Mouse (Mus musculus): Measurements from ENCODE around the gene Clec16a.

The Clec16a gene

GRCm38 (mm10) chr16:10544995-10545622 lies at the start of gene Clec16a:
Gene Clec16a (plus strand): TSS chr16:10545339.
- CTCF ChIA-PET, result interaction anchor here in 2 of 4 experiments (0.5 to 1.4 kb wide), 2 partner anchors 24 to 297 kb away, joined by 3 read pairs; no protein-coding TSS in a partner anchor

GRCm38 (mm10) chr16:10495824-10496298 lies 49.3 kb upstream of the Clec16a start:
- ChIA-PET POLR2A (interaction anchor here in 3 of 4 experiments (0.6 to 1.3 kb wide), 4 partner anchors 8 to 83 kb away, joined by 3 to 5 read pairs (median 4); partner anchors contain the start of gene Nubp1 (in 1 of the 3)), CTCF (interaction anchor here in 2 of 4 experiments (0.6 to 2.1 kb wide), 3 partner anchors 22 to 407 kb away, joined by 3 to 4 read pairs (median 3); no protein-coding TSS in a partner anchor)

More at GRCm38 (mm10) chr16:10544995-10545622, at the start of gene Clec16a:
- POLR2A ChIA-PET, result interaction anchor here (0.6 to 5.3 kb wide), 11 partner anchors 12 to 237 kb away, joined by 3 to 46 read pairs (median 3); partner anchors contain the start of gene Nubp1 (in 1 of the 4)

- POLR2A ChIA-PET, result interaction anchor here in 2 of 4 experiments (0.6 to 2.3 kb wide), 5 partner anchors 9 to 107 kb away, joined by 3 to 10 read pairs (median 3); no protein-coding TSS in a partner anchor
- CTCF ChIA-PET, result interaction anchor here in 3 of 4 experiments (0.6 to 1.3 kb wide), 3 partner anchors 25 to 218 kb away, joined by 3 to 6 read pairs (median 3); no protein-coding TSS in a partner anchor
Observed at GRCm38 (mm10) chr16:10498096-10498602, 47.0 kb upstream of the Clec16a start.

GRCm38 (mm10) chr16:10499122-10499521 lies 46.0 kb upstream of the Clec16a start:
- CTCF ChIA-PET, result interaction anchor here in 1 of 4 experiments (0.6 to 0.7 kb wide), 2 partner anchors 26 to 453 kb away, joined by 4 read pairs; no protein-coding TSS in a partner anchor
- POLR2A ChIA-PET, result interaction anchor here in 2 of 4 experiments (0.7 to 2.3 kb wide), 4 partner anchors 9 to 85 kb away, joined by 3 to 10 read pairs (median 4); no protein-coding TSS in a partner anchor

- CTCF ChIA-PET, result interaction anchor here (0.6 to 1.3 kb wide), 11 partner anchors 9 to 284 kb away, joined by 3 to 6 read pairs (median 4); no protein-coding TSS in a partner anchor
- POLR2A ChIA-PET, result interaction anchor here in 3 of 4 experiments (0.7 to 2.6 kb wide), 11 partner anchors 10 to 90 kb away, joined by 3 to 12 read pairs (median 5); partner anchors contain the start of gene Nubp1 (in 1 of the 3)
Observed at GRCm38 (mm10) chr16:10501865-10502264, 43.3 kb upstream of the Clec16a start.

- POLR2A ChIA-PET, result interaction anchor here in 2 of 4 experiments (0.5 to 2.6 kb wide), 5 partner anchors 9 to 89 kb away, joined by 3 to 12 read pairs (median 5); no protein-coding TSS in a partner anchor
- CTCF ChIA-PET, result interaction anchor here in 1 of 4 experiments (0.7 kb wide), 1 partner anchor 104 kb away, joined by 3 read pairs; no protein-coding TSS in a partner anchor
Observed at GRCm38 (mm10) chr16:10503058-10503457, 42.1 kb upstream of the Clec16a start.

- POLR2A ChIA-PET, result interaction anchor here in 1 of 4 experiments (0.6 kb wide), 1 partner anchor 39 kb away, joined by 3 read pairs; no protein-coding TSS in a partner anchor
- CTCF ChIA-PET, result no interaction called here
Observed at GRCm38 (mm10) chr16:10507445-10507844, 37.7 kb upstream of the Clec16a start.

- POLR2A ChIA-PET, result interaction anchor here in 2 of 4 experiments (1.0 to 1.1 kb wide), 2 partner anchors 19 to 34 kb away, joined by 3 read pairs; no protein-coding TSS in a partner anchor
Observed at GRCm38 (mm10) chr16:10508691-10509090, 36.4 kb upstream of the Clec16a start.

GRCm38 (mm10) chr16:10510477-10511133 lies 34.5 kb upstream of the Clec16a start:
- CTCF ChIA-PET, result interaction anchor here (0.6 to 2.8 kb wide), 4 partner anchors 9 to 94 kb away, joined by 3 to 14 read pairs (median 3); no protein-coding TSS in a partner anchor

More at GRCm38 (mm10) chr16:10508691-10509090, 36.4 kb upstream of the Clec16a start:
- CTCF ChIA-PET, result no interaction called here

GRCm38 (mm10) chr16:10511134-10511520 lies 34.0 kb upstream of the Clec16a start:
- CTCF ChIA-PET, result interaction anchor here (0.5 to 2.8 kb wide), 7 partner anchors 9 to 232 kb away, joined by 3 to 14 read pairs (median 3); no protein-coding TSS in a partner anchor
- POLR2A ChIA-PET, result interaction anchor here in 2 of 4 experiments (1.1 to 3.6 kb wide), 9 partner anchors 9 to 99 kb away, joined by 3 to 14 read pairs (median 4); partner anchors contain the start of genes Ciita (in 1 of the 2) and Dexi (in 1 of the 2)

More at GRCm38 (mm10) chr16:10510477-10511133, 34.5 kb upstream of the Clec16a start:
- POLR2A ChIA-PET, result interaction anchor here in 3 of 4 experiments (0.6 to 3.6 kb wide), 9 partner anchors 9 to 194 kb away, joined by 3 to 14 read pairs (median 4); partner anchors contain the start of genes Ciita (in 1 of the 3) and Dexi (in 1 of the 3)

GRCm38 (mm10) chr16:10515953-10516572 lies 29.1 kb upstream of the Clec16a start:
- CTCF ChIA-PET, result interaction anchor here in 1 of 4 experiments (1.2 to 2.3 kb wide), 3 partner anchors 99 to 236 kb away, joined by 3 to 10 read pairs (median 3); no protein-coding TSS in a partner anchor
- POLR2A ChIA-PET, result interaction anchor here in 3 of 4 experiments (0.7 to 8.1 kb wide), 5 partner anchors 52 to 882 kb away, joined by 3 to 45 read pairs (median 5); partner anchors contain the start of gene Nubp1 (in 2 of the 3)

GRCm38 (mm10) chr16:10518030-10518429 lies 27.1 kb upstream of the Clec16a start:
- CTCF ChIA-PET, result interaction anchor here (0.5 to 2.3 kb wide), 35 partner anchors 9 to 779 kb away, joined by 3 to 36 read pairs (median 4); partner anchors contain the start of genes Ciita (in 1 of the 4), Nubp1 (in 1 of the 4) and Tvp23a (in 1 of the 4)
- POLR2A ChIA-PET, result interaction anchor here in 3 of 4 experiments (0.6 to 8.1 kb wide), 24 partner anchors 10 to 284 kb away, joined by 3 to 45 read pairs (median 4); partner anchors contain the start of genes Nubp1 (in 2 of the 3) and Tvp23a (in 1 of the 3)

GRCm38 (mm10) chr16:10520908-10521614 lies 24.1 kb upstream of the Clec16a start:
- POLR2A ChIA-PET, result interaction anchor here in 3 of 4 experiments (0.6 to 8.1 kb wide), 22 partner anchors 10 to 243 kb away, joined by 3 to 45 read pairs (median 4); partner anchors contain the start of genes Nubp1 (in 2 of the 3), Ciita (in 1 of the 3), Dexi (in 1 of the 3) and Tvp23a (in 1 of the 3)
- CTCF ChIA-PET, result interaction anchor here (0.6 to 3.9 kb wide), 51 partner anchors 8 to 250 kb away, joined by 3 to 122 read pairs (median 5); partner anchors contain the start of genes Dexi (in 2 of the 4), Tvp23a (in 2 of the 4), Nubp1 (in 1 of the 4) and Tekt5 (in 1 of the 4)

GRCm38 (mm10) chr16:10522811-10523210 lies 22.3 kb upstream of the Clec16a start:
- POLR2A ChIA-PET, result interaction anchor here in 3 of 4 experiments (0.7 to 8.1 kb wide), 16 partner anchors 9 to 246 kb away, joined by 3 to 45 read pairs (median 4); partner anchors contain the start of genes Nubp1 (in 3 of the 3) and Dexi (in 1 of the 3)

GRCm38 (mm10) chr16:10523650-10524049 lies 21.5 kb upstream of the Clec16a start:
- POLR2A ChIA-PET, result interaction anchor here in 2 of 4 experiments (1.0 to 1.2 kb wide), 4 partner anchors 8 to 111 kb away, joined by 3 to 4 read pairs (median 4); no protein-coding TSS in a partner anchor
- CTCF ChIA-PET, result interaction anchor here (0.7 to 3.9 kb wide), 14 partner anchors 8 to 243 kb away, joined by 3 to 122 read pairs (median 7); no protein-coding TSS in a partner anchor

More at GRCm38 (mm10) chr16:10522811-10523210, 22.3 kb upstream of the Clec16a start:
- CTCF ChIA-PET, result interaction anchor here (0.6 to 3.9 kb wide), 50 partner anchors 9 to 939 kb away, joined by 3 to 122 read pairs (median 4); partner anchors contain the start of genes Nubp1 (in 1 of the 4) and Tvp23a (in 1 of the 4)
